Mouse (Mus musculus) cerebellum, adult 2 months (tissue): ENCODE results near the gene Stard10. TPM values are rescaled to one million over a fixed set of nuclear protein-coding genes. Genes with fewer than 3 reads are reported as not detected.

Source experiments
- DNase-seq, 2 experiments: peaks; one replicate each; pipeline ENCODE4 v3.0.0; 2021
- H3K27ac ChIP-seq: fragments of 200-500 bp; 2 replicates; pipeline ENCODE4 v1.5.1; 2012; ENCODE audit warnings: low read length, control low read depth, inconsistent platforms; ENCODE audit not compliant: insufficient read depth
- H3K27me3 ChIP-seq: fragments of 200-500 bp; 2 replicates; pipeline ENCODE4 v1.6.1; 2012; ENCODE audit warnings: inconsistent platforms, mild to moderate bottlenecking, low read length, moderate library complexity; ENCODE audit not compliant: control insufficient read depth, insufficient read depth
- H3K4me1 ChIP-seq: fragments of 200-500 bp; 2 replicates; pipeline ENCODE4 v1.6.1; 2011; ENCODE audit warnings: low read length; ENCODE audit not compliant: control insufficient read depth, insufficient read depth
- H3K4me3 ChIP-seq: fragments of 200-500 bp; replicated peaks from 2 replicates; pipeline ENCODE3; 2011; ENCODE audit warnings: mild to moderate bottlenecking, low read depth, low read length, control low read depth; ENCODE audit not compliant: insufficient read depth
- CTCF ChIP-seq: fragments of 200-500 bp; IDR thresholded peaks from 2 replicates; pipeline ENCODE4 v1.5.1; 2011; ENCODE audit warnings: low read depth, mild to moderate bottlenecking, control low read depth, low read length, moderate library complexity, borderline replicate concordance; ENCODE audit not compliant: insufficient read depth
- POLR2A ChIP-seq: fragments of 200-500 bp; IDR thresholded peaks from 2 replicates; pipeline ENCODE4 v1.6.1; 2011; ENCODE audit warnings: low read length, control low read depth, borderline replicate concordance; ENCODE audit not compliant: insufficient read depth
- WGBS: fragments of 180-500 bp; shearing (Covaris S2); methylation state at CpG from one replicate; pipeline ENCODE4 v1.1.7; 2018; 5-methylcytosine and 5-hydroxymethylcytosine counted together
- polyA plus RNA-seq: library from polyadenylated mRNA; depleted of rRNA; stranded (reverse); fragments of >200 nt; gene quantifications from 2 replicates; pipeline ENCODE4 v1.2.3, GENCODE M21; 2012; rRNA removed

Stard10 gene
- polyA plus RNA-seq, 1 experiment = 123 TPM

- no peaks in the 10 kb centered on the region; the same call in 1 of the 2 replicates for H3K4me1 ChIP-seq
- no peaks in the 10 kb centered on the region for H3K27me3 ChIP-seq
- 62% methylated on average over 10 of the region's 10 CpGs for WGBS
- TF ChIP-seq POLR2A (no peak), CTCF (no peak)
- H3K4me3 ChIP-seq = no peak overlapping the region
- no peak for DNase-seq
- no peak overlapping the region for H3K27ac ChIP-seq
Measured at GRCm38 (mm10) chr7:101385866-101386452, 69.1 kb downstream of the Stard10 start.

GRCm38 (mm10) chr7:101389256-101389655, 72.4 kb downstream of the Stard10 start:
- Histone ChIP-seq H3K27me3 (no peaks in the 10 kb centered on the region), H3K27ac (no peak overlapping the region), H3K4me3 (no peak overlapping the region), H3K4me1 (no peaks in the 10 kb centered on the region)
- no peak for DNase-seq
- TF ChIP-seq CTCF = no peak
- TF ChIP-seq POLR2A = no peak
- WGBS = 90% methylated on average over 6 of the region's 6 CpGs

GRCm38 (mm10) chr7:101391909-101392479, 75.1 kb downstream of the Stard10 start:
- no peak for DNase-seq
- no peak overlapping the region for H3K4me3 ChIP-seq
- H3K27me3 ChIP-seq = no peaks in the 10 kb centered on the region
- TF ChIP-seq CTCF = no peak
- TF ChIP-seq POLR2A = no peak
- no peak overlapping the region for H3K27ac ChIP-seq
- H3K4me1 ChIP-seq = no peaks in the 10 kb centered on the region
- 83% methylated on average over 4 of the region's 4 CpGs for WGBS

- Histone ChIP-seq H3K4me3 (no peak overlapping the region), H3K27ac (no peak overlapping the region), H3K27me3 (no peaks in the 10 kb centered on the region), H3K4me1 (no peaks in the 10 kb centered on the region)
- no peak for TF ChIP-seq POLR2A
- TF ChIP-seq CTCF = no peak
- WGBS = 42% methylated on average over 4 of the region's 4 CpGs
- no peak for DNase-seq
Measured at GRCm38 (mm10) chr7:101393015-101393414, 76.1 kb downstream of the Stard10 start.

- Histone ChIP-seq H3K4me1 (no peaks in the 10 kb centered on the region), H3K4me3 (no peak overlapping the region), H3K27ac (no peak overlapping the region), H3K27me3 (no peaks in the 10 kb centered on the region)
- no peak for TF ChIP-seq CTCF
- TF ChIP-seq POLR2A = no peak
- WGBS = 57% methylated on average over 8 of the region's 8 CpGs
- DNase-seq = no peak
Measured at GRCm38 (mm10) chr7:101393694-101394504, 77.0 kb downstream of the Stard10 start.

- TF ChIP-seq CTCF = no peak
- no peak for TF ChIP-seq POLR2A
- Histone ChIP-seq H3K4me3 (no peak overlapping the region), H3K27me3 (no peaks in the 10 kb centered on the region), H3K27ac (no peak overlapping the region), H3K4me1 (no peaks in the 10 kb centered on the region)
- DNase-seq = no peak
- 84% methylated on average over 3 of the region's 3 CpGs for WGBS
Measured at GRCm38 (mm10) chr7:101394569-101394968, 77.7 kb downstream of the Stard10 start.

GRCm38 (mm10) chr7:101395471-101395870, 78.6 kb downstream of the Stard10 start:
- H3K4me3 ChIP-seq = no peak overlapping the region
- TF ChIP-seq CTCF (no peak), POLR2A (no peak)
- H3K27ac ChIP-seq = no peak overlapping the region
- no peaks in the 10 kb centered on the region for H3K4me1 ChIP-seq
- DNase-seq = no peak
- WGBS = 14% methylated on average over 2 of the region's 2 CpGs
- no peaks in the 10 kb centered on the region for H3K27me3 ChIP-seq

Other genes starting within 250 kb of the Stard10 start
- 27.6 and 29.3 TPM in 2 replicates for gene Fchsd2, start 224.2 kb upstream of the Stard10 start, polyA plus RNA-seq
- gene Atg16l2, start 14.8 kb upstream of the Stard10 start, polyA plus RNA-seq = 60.5 and 62.6 TPM in 2 replicates
- gene Arap1, start 31.0 kb downstream of the Stard10 start, polyA plus RNA-seq = 41.8 and 44.8 TPM in 2 replicates
- 0.52 and 1.2 TPM in 2 replicates for gene Gm45837, start 93.8 kb downstream of the Stard10 start, polyA plus RNA-seq
- gene Pde2a, start 104.6 kb downstream of the Stard10 start, polyA plus RNA-seq = 26.6 and 29.6 TPM in 2 replicates